Mouse (Mus musculus) cerebellum, adult 2 months (tissue): ENCODE data around the gene Cemip2.

Source experiments
- CTCF ChIP-seq: fragments of 200-500 bp; IDR thresholded peaks from 2 replicates; pipeline ENCODE4 v1.5.1; 2011; ENCODE audit warnings: low read depth, mild to moderate bottlenecking, control low read depth, low read length, moderate library complexity, borderline replicate concordance; ENCODE audit not compliant: insufficient read depth
- POLR2A ChIP-seq: fragments of 200-500 bp; IDR thresholded peaks from 2 replicates; pipeline ENCODE4 v1.6.1; 2011; ENCODE audit warnings: low read length, control low read depth, borderline replicate concordance; ENCODE audit not compliant: insufficient read depth

- TF ChIP-seq CTCF (no peak), POLR2A (no peak)
Observed at GRCm38 (mm10) chr19:21805305-21805704, 27.2 kb downstream of the Cemip2 start.
